Mouse (Mus musculus): ENCODE results near the gene Tlr4. TPM values are rescaled to one million over a fixed set of nuclear protein-coding genes. Genes with fewer than 3 reads are reported as not detected.

Gene Tlr4
- polyA plus RNA-seq, 1 experiment from 2014 or later: 1.7 TPM

- no peaks in the 10 kb centered on the region for H3K4me1 ChIP-seq
- no peak overlapping the region for H3K4me2 ChIP-seq
- no peak overlapping the region for H3K4me3 ChIP-seq
- no peak overlapping the region for H3K9ac ChIP-seq
- H3K27me3 ChIP-seq: no peaks in the 10 kb centered on the region
- no peak for ATAC-seq (ENCODE audit: borderline replicate concordance, extremely low read depth, low FRiP score, low TSS enrichment)
- H3K27ac ChIP-seq: no peak overlapping the region
- 52% methylated on average over 3 of the region's 3 CpGs for WGBS
- H3K9me3 ChIP-seq: no peaks in the 10 kb centered on the region
- H3K36me3 ChIP-seq: no peaks in the 10 kb centered on the region
These were observed 24.6 kb downstream of the Tlr4 start for GRCm38 (mm10) chr4:66852011-66852410.

DNA sequence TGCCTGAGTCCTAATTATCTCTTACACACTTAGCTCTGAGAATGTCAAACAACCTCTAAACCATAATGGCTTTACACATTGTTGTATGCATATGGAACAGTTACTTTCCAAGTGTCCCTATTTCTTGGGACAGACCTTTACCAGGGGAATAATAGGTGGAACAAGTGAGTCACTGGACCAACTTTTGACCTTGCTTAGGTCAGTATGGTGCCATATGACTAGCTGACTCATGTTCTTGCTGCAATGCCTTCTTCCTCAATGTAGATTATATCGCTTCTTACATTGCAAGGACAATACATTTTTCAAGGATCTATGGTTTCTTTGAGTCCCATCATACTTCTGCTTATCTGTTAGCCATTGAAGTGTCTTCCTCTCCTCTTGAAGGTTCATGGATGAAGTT lies 29.6 kb downstream of the Tlr4 start:
- no peaks in the 10 kb centered on the region for H3K4me1 ChIP-seq
- no peaks in the 10 kb centered on the region for H3K36me3 ChIP-seq
- no peak overlapping the region for H3K27ac ChIP-seq
- no peaks in the 10 kb centered on the region for H3K27me3 ChIP-seq
- H3K9me3 ChIP-seq: no peaks in the 10 kb centered on the region
- H3K4me3 ChIP-seq: no peak overlapping the region
- no peak for ATAC-seq (ENCODE audit: borderline replicate concordance, extremely low read depth, low FRiP score, low TSS enrichment)
- 87% methylated on average over 1 of the region's 1 CpGs for WGBS
- H3K9ac ChIP-seq: no peak overlapping the region
- no peak overlapping the region for H3K4me2 ChIP-seq

DNA sequence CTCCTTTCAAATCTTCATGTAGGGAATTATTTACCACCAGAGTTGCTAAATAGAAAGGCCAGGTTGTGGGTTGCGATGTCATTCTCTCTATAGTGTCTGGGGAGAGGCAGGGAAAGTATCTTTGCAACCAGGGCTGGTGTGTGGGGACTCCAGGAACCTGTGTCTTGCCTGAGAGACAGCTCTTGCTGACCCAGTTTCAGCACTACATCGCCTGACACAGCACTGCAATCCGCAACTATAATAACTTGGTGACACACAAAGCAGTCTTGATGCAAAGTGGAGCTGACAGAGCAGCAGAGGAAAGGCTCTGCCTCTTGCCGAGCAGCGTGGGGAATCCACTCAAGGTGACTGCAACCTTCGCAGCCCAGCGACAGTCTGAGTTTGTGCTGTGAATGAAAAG lies 42.5 kb downstream of the Tlr4 start:
- no peak overlapping the region for H3K4me2 ChIP-seq
- no peak for ATAC-seq (ENCODE audit: borderline replicate concordance, extremely low read depth, low FRiP score, low TSS enrichment)
- no peaks in the 10 kb centered on the region for H3K4me1 ChIP-seq
- H3K27me3 ChIP-seq: no peaks in the 10 kb centered on the region
- H3K4me3 ChIP-seq: no peak overlapping the region
- 77% methylated on average over 7 of the region's 7 CpGs for WGBS
- H3K36me3 ChIP-seq: no peaks in the 10 kb centered on the region
- no peak overlapping the region for H3K27ac ChIP-seq
- H3K9ac ChIP-seq: no peak overlapping the region
- no peaks in the 10 kb centered on the region for H3K9me3 ChIP-seq

DNA sequence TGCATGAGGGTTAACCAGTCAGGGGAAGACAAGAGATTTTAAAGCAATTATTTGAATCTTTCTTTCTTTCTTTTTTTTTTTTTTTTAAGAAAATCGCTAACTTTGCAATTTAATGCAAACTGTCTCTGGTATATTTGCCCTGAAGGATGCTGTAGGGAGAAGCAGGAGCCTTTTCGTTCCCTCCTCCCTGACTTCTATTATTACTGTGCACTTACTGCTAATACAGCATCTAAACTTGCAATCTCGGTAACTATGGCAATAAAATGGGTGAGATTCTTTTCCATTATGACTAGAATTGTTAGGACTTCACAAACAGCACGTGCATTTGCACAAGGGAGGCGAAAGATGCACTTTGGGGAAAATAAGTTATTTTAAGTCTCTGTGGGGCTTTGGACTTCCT lies 44.6 kb downstream of the Tlr4 start:
- 81% methylated on average over 5 of the region's 5 CpGs for WGBS
- Histone ChIP-seq H3K9ac (no peak overlapping the region), H3K27me3 (no peaks in the 10 kb centered on the region), H3K27ac (no peak overlapping the region), H3K9me3 (no peaks in the 10 kb centered on the region), H3K4me2 (no peak overlapping the region), H3K36me3 (no peaks in the 10 kb centered on the region), H3K4me3 (no peak overlapping the region), H3K4me1 (no peaks in the 10 kb centered on the region)
- ATAC-seq (ENCODE audit: borderline replicate concordance, extremely low read depth, low FRiP score, low TSS enrichment): no peak

GRCm38 (mm10) chr4:66873342-66873741 lies 46.0 kb downstream of the Tlr4 start:
- H3K4me2 ChIP-seq: no peak overlapping the region
- no peak for ATAC-seq (ENCODE audit: borderline replicate concordance, extremely low read depth, low FRiP score, low TSS enrichment)
- no peak overlapping the region for H3K9ac ChIP-seq
- no peaks in the 10 kb centered on the region for H3K9me3 ChIP-seq
- no peak overlapping the region for H3K27ac ChIP-seq
- H3K4me1 ChIP-seq: no peaks in the 10 kb centered on the region
- H3K27me3 ChIP-seq: no peaks in the 10 kb centered on the region
- no peaks in the 10 kb centered on the region for H3K36me3 ChIP-seq
- no peak overlapping the region for H3K4me3 ChIP-seq

DNA sequence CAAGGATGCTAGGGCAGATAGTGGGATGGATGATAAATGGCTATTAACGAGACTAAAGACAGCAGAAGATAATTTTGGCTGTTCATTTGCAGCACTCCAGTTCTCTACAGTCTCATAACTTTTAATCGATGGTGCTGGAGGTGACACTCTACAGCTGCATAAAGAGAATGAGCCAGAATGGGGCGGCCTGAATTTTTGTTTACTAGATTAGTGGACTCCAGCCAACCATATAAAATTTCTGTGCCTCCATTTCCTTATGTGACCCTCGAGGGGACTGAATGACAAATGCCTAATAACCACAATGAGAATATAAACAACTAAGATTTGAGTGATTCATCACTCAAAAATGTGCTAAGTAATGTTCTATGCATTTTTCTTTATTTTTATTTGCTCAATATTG lies 48.4 kb downstream of the Tlr4 start:
- H3K27me3 ChIP-seq: no peaks in the 10 kb centered on the region
- no peak overlapping the region for H3K4me3 ChIP-seq
- ATAC-seq (ENCODE audit: borderline replicate concordance, extremely low read depth, low FRiP score, low TSS enrichment): 0 out of 2 replicates have a peak, but pooled peaks have one; percentile 42
- no peak overlapping the region for H3K4me2 ChIP-seq
- H3K27ac ChIP-seq: no peak overlapping the region
- H3K36me3 ChIP-seq: no peaks in the 10 kb centered on the region
- 40% methylated on average over 4 of the region's 4 CpGs for WGBS
- H3K4me1 ChIP-seq: no peaks in the 10 kb centered on the region
- no peaks in the 10 kb centered on the region for H3K9me3 ChIP-seq
- H3K9ac ChIP-seq: no peak overlapping the region

DNA sequence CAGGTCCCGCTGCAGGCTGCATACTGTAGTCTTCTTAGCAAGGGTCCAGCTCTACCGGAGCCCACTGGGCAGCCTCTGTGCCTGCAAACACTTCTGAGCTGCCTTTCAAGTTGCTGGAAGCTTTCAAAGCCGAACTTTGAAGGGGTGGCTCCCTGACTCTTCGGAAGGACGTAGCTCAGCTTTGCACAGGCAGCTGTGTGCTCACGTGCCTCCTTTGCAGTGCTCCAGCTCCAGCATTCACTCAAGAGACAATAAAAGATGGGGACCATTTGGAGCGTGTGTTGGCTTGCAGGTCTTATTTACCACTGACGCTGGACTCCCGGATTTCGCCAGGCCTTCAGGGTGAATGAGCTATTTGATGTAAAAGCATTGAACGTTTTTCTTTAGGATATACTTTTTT lies 50.2 kb downstream of the Tlr4 start:
- no peak for ATAC-seq (ENCODE audit: borderline replicate concordance, extremely low read depth, low FRiP score, low TSS enrichment)
- Histone ChIP-seq H3K4me3 (no peak overlapping the region), H3K9ac (no peak overlapping the region), H3K27me3 (no peaks in the 10 kb centered on the region), H3K4me2 (no peak overlapping the region), H3K36me3 (no peaks in the 10 kb centered on the region), H3K4me1 (no peaks in the 10 kb centered on the region), H3K9me3 (no peaks in the 10 kb centered on the region), H3K27ac (no peak overlapping the region)
- 73% methylated on average over 11 of the region's 11 CpGs for whole genome bisulfite sequencing

DNA sequence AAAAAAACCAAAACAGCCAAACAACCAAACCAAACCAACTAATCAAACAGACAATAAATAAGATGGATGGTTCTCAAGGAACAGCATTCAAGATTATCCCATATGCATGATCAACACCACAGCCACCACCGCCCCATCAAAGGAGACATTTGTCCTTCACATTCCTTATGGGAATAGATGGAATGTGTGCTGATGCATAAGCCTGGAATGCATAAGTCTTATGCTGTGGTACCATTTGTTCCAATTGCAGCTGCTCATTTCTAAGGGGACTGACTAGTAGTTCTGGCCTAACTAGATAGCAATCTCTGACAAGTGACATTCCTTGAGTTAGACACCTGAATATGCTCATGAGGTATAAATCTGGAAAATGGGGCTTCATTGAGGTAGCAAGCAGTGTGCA lies 54.1 kb downstream of the Tlr4 start:
- Histone ChIP-seq H3K27me3 (no peaks in the 10 kb centered on the region), H3K4me2 (no peak overlapping the region), H3K36me3 (no peaks in the 10 kb centered on the region), H3K27ac (no peak overlapping the region), H3K9ac (no peak overlapping the region), H3K4me3 (no peak overlapping the region), H3K4me1 (no peaks in the 10 kb centered on the region), H3K9me3 (no peaks in the 10 kb centered on the region)
- 95% methylated on average over 1 of the region's 1 CpGs for WGBS
- no peak for ATAC-seq (ENCODE audit: borderline replicate concordance, extremely low read depth, low FRiP score, low TSS enrichment)

DNA sequence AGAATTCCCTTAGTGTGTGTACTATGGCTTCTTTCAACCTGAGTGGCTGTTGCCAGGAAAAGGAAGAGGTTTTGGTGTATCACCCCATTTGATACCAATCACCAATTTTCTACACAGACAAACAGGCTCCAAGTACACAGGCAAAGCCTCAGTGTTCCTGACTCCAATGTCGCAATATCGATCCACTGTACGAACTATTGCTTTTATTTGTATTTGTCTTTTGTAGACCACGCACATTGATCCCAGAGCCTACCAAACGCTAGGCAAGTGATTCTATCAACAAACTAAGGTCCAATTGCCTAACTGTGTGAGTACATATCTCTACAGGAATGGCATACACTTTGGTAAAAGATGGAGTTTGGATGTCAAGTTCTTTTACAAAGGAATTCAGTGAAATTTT lies 55.9 kb downstream of the Tlr4 start:
- Histone ChIP-seq H3K36me3 (no peaks in the 10 kb centered on the region), H3K9ac (no peak overlapping the region), H3K4me2 (no peak overlapping the region), H3K4me3 (no peak overlapping the region), H3K27me3 (no peaks in the 10 kb centered on the region), H3K27ac (no peak overlapping the region), H3K9me3 (no peaks in the 10 kb centered on the region), H3K4me1 (no peaks in the 10 kb centered on the region)
- 89% methylated on average over 5 of the region's 5 CpGs for WGBS
- no peak for ATAC-seq (ENCODE audit: borderline replicate concordance, extremely low read depth, low FRiP score, low TSS enrichment)

DNA sequence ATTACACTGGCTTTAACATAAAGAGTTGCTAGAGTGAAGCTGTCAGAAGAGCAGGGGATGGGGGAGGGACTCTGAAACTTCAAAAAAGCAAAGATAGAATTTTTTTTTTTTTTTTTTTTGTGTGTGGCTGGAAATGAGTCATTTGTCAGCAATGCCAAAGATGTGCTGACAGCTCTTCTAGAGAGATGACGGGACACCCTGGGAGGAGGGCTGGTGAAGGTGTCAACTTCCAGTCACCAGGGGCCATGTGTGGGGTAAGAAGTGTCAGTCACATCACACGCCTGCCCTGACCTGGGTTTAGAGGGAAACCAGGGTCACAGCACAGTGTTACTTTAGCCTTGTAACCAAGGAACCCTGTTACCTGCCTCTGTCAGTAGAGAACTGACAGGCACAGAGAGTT lies 67.2 kb downstream of the Tlr4 start:
- no peak overlapping the region for H3K4me2 ChIP-seq
- WGBS: 13% methylated on average over 2 of the region's 2 CpGs
- no peaks in the 10 kb centered on the region for H3K36me3 ChIP-seq
- H3K27me3 ChIP-seq: no peaks in the 10 kb centered on the region
- H3K4me1 ChIP-seq: no peaks in the 10 kb centered on the region
- H3K9me3 ChIP-seq: no peaks in the 10 kb centered on the region
- no peak for ATAC-seq (ENCODE audit: borderline replicate concordance, extremely low read depth, low FRiP score, low TSS enrichment)
- no peak overlapping the region for H3K27ac ChIP-seq
- no peak overlapping the region for H3K4me3 ChIP-seq
- H3K9ac ChIP-seq: no peak overlapping the region

DNA sequence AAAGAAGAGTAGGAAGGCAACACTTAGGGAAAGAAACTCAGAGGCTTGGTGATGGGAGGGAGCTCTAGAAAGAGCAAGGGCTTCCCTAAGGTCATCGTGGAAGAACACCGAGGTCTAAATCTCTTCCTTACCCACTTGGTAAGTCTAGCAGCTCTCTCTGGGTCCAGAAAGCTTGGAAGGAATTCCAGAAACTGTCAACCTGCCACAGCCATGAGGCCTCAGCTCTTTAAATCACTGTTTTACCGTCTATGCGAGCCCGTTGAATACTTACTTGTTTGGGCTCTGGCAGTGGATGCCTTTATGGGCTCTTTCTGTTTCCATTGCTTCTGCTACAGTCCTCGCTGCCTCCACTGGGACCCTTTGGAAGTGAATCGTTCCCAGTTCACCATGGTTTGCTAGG lies 67.6 kb downstream of the Tlr4 start:
- no peaks in the 10 kb centered on the region for H3K9me3 ChIP-seq
- H3K27me3 ChIP-seq: no peaks in the 10 kb centered on the region
- no peak overlapping the region for H3K4me3 ChIP-seq
- H3K4me2 ChIP-seq: no peak overlapping the region
- ATAC-seq (ENCODE audit: borderline replicate concordance, extremely low read depth, low FRiP score, low TSS enrichment): no peak
- 48% methylated on average over 7 of the region's 7 CpGs for WGBS
- H3K27ac ChIP-seq: no peak overlapping the region
- no peaks in the 10 kb centered on the region for H3K4me1 ChIP-seq
- no peaks in the 10 kb centered on the region for H3K36me3 ChIP-seq
- H3K9ac ChIP-seq: no peak overlapping the region

GRCm38 (mm10) chr4:66900126-66900525 lies 72.7 kb downstream of the Tlr4 start:
- ATAC-seq (ENCODE audit: borderline replicate concordance, extremely low read depth, low FRiP score, low TSS enrichment): no peak
- Histone ChIP-seq H3K4me3 (no peak overlapping the region), H3K27ac (no peak overlapping the region)

GRCm38 (mm10) chr4:66901498-66901897 lies 74.1 kb downstream of the Tlr4 start:
- Histone ChIP-seq H3K27ac (no peak overlapping the region), H3K27me3 (no peaks in the 10 kb centered on the region), H3K4me2 (no peak overlapping the region), H3K4me3 (no peak overlapping the region), H3K4me1 (no peaks in the 10 kb centered on the region), H3K36me3 (no peaks in the 10 kb centered on the region), H3K9me3 (no peaks in the 10 kb centered on the region), H3K9ac (no peak overlapping the region)
- ATAC-seq (ENCODE audit: borderline replicate concordance, extremely low read depth, low FRiP score, low TSS enrichment): no peak

More at GRCm38 (mm10) chr4:66900126-66900525, 72.7 kb downstream of the Tlr4 start:
- Histone ChIP-seq H3K9ac (no peak overlapping the region), H3K36me3 (no peaks in the 10 kb centered on the region), H3K27me3 (no peaks in the 10 kb centered on the region), H3K9me3 (no peaks in the 10 kb centered on the region), H3K4me2 (no peak overlapping the region), H3K4me1 (no peaks in the 10 kb centered on the region)
